Mouse (Mus musculus): Measurements from ENCODE around the gene Ttll6. TPM values are rescaled to one million over a fixed set of nuclear protein-coding genes. Genes with fewer than 3 reads are reported as not detected.
A peak's percentile ranks its signal among the peaks of the same experiment; 100 is the strongest.
"Not testable (repeated sequence)": the region's sequence is repeated elsewhere in the genome, so short reads cannot be mapped to it uniquely, and the experiment has no call there.

The Ttll6 gene
- under 1 TPM; 0.27 to 0.63 (median 0.42) TPM for total RNA-seq (2022)

DNA sequence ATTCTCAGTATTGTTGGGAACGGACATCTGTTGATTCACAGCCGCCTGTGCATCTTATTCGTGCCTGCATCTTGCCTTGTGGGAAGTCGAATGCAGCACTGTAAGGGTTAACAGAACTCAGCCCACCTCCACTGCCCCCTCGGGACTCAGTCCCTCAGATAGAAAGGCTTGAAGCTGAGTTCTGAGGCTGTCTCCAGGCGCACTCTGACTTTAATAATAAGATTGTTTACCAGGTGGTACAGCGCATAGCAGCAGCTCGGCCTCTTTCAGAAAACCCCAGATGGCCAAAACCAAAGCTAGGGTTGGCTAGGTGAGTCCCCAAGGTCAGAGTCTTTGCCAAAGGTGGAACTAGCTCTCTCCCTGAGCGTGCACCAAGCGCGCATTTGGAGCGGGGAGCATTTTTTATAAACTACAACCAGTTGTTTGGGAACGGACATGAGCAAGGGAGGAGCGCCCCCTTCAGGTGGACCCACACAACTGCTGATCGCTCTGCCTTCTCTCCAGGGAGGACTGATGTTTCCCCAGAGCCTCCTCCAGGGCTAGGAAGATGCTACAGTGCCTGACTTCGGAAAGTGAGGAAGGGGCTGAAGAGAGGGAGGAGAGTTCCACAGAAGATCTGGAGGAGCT, at the start of gene Ttll6:
Gene Ttll6, plus strand, starts transcription at position 548 of the 627 bp plus-strand sequence.
- DNase-seq (ENCODE audit: low spot score in 2 of 2): peak; percentile 13 to 37

DNA sequence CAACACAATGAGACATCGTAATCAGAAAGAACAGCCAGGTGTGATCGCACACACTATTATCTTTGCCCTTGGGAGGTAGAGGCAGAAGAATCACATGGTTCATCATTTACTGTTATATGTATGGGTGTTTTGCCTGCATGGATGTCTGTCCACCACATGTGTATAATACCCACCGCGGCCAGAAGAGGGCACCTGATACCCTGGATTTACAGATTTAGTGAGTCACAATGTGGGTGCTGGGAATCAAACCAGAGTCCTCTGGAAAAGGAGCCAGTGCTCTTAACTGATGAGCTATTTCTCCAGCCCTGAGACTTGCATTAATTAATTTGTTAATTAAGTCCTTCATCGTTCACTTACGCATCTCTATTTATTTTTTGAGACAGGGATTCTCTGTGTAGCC, 45.6 kb upstream of the Ttll6 start:
- DNase-seq (ENCODE audit: low spot score in 2 of 2): no peak

DNA sequence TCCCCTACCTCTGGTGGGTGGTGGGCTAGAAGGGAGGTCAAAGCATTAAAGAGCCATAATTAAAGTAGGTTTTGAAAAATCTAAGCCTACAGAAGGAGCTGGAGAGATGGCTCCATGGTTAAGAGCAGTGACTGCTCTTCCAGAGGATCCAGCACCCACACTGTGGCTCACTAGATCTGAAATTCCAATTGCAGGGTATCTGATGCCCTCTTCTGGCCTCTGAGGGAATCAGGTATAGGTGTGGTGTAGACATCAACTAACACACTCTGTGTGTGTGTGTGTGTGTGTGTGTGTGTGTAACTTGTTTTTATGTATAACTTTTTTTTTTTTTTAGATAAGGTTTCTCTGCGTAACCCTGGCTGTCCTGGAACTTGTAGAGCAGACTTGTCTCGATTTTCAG, 42.5 kb upstream of the Ttll6 start:
- DNase-seq (ENCODE audit: low spot score in 2 of 2): no peak

DNA sequence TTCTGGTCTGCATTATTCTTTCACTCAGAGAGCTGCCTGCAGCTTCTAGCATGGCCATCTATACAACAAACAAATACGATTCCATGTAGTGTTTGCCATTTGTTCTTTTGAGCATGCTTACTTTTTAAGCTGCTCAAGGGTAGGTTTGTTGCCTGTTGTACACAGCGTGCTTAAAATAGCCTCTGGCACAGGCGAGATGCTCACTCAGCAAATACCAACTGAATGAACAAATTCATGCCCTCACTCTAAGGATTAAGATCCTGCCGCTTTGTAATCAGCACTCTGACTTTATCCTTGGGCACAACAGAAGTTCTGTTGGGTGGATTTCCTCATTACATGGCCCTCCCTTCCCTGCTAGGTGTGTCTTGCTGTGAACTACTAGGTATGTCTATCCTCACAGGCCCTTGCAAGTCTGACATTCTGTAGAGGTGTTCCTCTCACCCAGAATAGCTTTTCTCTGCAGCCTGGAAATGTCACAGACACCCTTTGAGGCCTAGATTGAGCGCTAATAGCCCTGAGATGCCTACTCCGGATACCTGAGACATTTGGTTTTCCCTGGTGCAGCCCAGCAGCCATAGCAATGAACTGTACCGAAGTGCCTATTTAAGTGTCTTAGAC, 40.8 kb upstream of the Ttll6 start:
- DNase-seq (ENCODE audit: low spot score in 2 of 2): no peak

DNA sequence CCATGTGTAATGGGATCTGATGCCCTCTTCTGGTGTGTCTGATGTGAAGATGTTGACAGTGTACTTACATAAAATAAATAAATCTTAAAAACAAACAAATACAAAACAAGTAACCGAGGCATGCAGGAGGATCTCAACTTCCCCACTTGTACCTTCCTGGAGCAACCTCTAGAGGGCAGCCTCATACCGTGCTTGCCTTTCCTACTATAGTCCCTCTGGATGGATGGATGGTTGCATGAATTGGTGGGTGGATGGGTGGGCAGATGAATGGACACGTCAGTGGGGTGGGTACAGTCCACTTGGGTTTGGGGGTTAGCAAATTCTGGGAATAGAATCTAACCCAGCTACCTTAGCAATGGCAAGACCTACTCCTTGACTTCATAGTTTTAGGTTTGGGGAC, 40.2 kb upstream of the Ttll6 start:
- DNase-seq (ENCODE audit: low spot score in 2 of 2): peak in 1 of 2 experiments; percentile 19

DNA sequence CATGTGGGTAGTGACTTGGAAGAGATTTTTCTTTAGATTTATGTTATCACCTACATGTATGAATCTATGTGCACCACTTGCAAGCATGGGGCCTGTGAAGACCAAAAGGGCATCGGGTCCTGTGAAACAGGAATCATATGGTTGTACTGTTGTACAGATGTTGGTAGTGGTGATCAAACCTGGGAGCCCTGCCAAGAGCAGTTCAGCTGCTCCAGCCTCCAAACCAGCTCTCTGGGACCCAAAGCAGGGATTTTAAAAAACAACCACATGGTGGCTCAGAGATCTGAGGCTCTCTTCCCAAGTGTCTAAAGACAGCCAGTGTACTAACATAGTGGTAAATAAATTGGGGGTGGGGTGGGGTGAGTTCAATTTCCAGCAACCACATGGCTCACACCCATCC, 25.2 kb upstream of the Ttll6 start:
- DNase-seq (ENCODE audit: low spot score in 2 of 2): no peak

DNA sequence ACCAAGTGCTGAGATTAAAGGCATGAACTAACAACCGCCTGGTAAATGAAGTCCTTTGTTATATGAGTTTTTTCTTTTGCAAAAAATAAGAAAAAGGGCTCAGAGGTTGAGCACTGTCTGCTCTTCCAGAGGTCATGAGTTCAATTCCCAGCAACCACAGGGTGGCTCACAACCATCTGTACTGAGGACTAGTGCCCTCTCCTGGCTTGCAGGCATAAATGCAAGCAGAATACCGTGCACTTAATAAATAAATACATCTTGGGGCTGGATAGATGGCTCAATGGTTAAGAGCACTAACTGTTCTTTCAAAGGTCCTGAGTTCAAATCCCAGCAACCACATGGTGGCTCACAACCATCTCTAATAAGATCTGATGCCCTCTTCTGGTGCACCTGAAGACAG, 22.6 kb upstream of the Ttll6 start:
- DNase-seq (ENCODE audit: low spot score in 2 of 2): not testable (repeated sequence)

DNA sequence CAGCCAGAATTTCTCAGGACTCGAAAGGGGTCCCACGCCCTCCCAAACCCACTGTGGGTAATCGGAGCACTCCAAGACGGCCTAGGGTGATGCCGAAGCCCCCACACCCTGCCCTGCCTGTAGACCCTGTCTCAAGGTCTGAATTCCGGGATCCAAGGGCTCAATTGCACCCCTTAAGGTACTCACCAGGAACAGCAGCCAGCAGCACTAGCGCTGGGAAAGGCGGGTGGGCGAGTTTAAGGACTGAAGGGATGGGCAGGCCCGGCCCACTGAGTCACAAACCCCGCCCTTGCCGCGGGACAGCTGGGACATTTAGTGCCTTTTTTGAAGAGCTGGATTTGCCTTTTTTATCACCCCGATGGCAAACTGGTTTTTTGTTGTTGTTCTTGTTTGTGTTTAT, 21.8 kb upstream of the Ttll6 start, which contains the start of gene Calcoco2:
Gene Calcoco2, minus strand, starts transcription at position 214 of the 400 bp plus-strand sequence.
- no peak for DNase-seq (ENCODE audit: low spot score in 2 of 2)

DNA sequence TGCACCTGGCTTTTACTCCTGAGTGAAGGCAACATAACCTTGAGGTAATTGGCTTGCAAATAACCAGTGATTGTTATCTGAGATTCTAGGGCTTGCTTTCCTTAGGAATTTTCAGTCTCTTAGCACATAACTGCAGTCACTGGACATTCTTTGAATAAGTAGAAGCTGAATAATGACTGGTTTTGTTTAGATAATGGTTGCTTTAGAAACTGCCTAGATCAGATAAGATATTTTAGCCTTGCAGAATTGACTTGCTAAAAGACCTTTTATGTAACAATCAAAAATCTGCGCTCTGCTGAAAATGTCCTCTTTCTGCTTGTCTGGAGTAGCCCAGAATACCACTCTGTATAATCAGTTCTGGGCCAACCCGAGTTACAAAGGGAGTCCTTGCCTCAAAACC, 19.5 kb upstream of the Ttll6 start:
- no peak for DNase-seq (ENCODE audit: low spot score in 2 of 2)

DNA sequence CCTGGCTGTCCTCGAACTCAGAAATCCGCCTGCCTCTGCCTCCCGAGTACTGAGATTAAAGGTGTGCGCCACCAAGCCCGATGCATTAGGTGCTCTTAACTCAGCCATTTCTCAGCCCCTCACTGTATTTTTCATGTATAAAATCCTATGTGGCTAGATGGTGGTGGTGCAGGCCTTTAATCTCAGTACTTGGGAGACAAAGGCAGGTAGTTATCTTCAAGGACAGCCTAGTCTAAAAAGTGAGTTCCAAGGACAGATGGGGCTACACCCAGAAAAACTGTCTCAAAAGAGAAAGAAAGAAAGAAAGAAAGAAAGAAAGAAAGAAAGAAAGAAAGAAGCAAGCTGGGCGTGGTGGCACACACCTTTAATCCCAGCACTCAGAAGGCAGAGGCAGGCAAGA, 18.2 kb upstream of the Ttll6 start:
- no peak for DNase-seq (ENCODE audit: low spot score in 2 of 2)

DNA sequence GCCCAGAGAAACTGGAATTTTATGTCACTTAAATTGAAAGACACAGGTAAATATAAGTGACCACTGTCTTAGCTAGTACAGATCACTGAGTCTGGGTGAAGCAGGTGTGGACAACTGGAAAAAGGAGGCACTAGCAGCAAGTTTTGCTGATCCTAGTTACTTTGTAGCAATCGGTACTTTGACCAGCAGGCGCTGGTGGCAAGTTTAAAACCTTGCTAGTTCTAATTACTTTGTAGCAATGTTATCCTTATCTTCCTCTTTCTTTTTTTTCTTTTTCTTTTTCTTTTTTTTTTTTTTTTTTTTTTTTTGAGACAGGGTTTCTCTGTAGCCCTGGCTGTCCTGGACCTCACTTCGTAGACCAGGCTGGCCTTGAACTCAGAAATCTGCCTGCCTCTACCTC, 17.5 kb upstream of the Ttll6 start:
- DNase-seq (ENCODE audit: low spot score in 2 of 2): no peak

DNA sequence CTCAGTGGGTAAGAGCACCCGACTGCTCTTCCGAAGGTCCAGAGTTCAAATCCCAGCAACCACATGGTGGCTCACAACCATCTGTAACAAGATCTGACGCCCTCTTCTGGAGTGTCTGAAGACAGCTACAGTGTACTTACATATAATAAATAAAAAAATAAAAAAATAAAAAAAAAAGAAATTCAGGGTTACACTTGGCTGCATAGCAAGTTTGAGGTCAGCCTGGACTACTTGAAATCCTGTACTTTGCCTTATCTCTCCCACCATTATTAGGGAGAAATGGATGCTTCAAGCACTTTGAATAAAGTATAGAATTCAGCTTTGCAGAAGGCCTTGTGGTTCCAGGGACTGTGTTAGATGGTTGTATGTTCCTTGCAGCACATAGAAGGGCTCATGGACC, 16.7 kb upstream of the Ttll6 start:
- not testable (repeated sequence) for DNase-seq (ENCODE audit: low spot score in 2 of 2)

DNA sequence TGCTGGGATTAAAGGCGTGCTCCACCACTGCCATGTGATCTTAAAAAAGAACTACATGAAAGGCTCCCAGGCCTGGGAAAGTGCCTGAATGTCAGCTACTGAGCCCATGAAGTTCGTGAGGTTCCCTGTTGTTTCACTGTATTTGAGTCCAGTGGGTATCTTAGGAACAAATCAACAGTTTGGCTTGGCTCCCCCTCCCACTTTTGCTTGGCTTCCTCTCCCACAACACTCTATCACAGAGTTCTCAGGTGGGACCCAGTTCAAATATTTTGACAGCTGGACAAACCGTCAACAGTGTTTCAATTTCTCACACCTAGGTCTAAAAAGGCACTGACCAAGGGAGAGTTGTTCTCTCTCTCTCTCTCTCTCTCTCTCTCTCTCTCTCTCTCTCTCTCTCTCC, 14.2 kb upstream of the Ttll6 start:
- no peak for DNase-seq (ENCODE audit: low spot score in 2 of 2)

DNA sequence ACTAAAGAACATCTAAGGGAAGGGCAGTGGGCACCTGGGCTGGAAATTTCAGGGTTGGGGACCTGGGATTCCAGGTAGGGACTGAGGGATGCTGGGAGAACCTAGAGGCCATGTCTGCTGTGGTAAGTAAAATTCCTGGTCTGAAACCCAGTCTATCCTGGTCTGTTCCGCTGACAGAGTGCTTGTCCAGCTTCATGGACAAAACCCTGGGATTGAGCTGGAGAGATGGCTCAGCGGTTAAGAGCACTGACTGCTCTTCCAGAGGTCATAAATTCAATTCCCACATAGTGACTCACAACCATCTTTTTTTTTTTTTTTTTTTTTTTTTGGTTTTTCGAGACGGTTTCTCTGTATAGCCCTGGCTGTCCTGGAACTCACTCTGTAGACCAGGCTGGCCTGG, 10.8 kb upstream of the Ttll6 start:
- not testable (repeated sequence) for DNase-seq (ENCODE audit: low spot score in 2 of 2)

DNA sequence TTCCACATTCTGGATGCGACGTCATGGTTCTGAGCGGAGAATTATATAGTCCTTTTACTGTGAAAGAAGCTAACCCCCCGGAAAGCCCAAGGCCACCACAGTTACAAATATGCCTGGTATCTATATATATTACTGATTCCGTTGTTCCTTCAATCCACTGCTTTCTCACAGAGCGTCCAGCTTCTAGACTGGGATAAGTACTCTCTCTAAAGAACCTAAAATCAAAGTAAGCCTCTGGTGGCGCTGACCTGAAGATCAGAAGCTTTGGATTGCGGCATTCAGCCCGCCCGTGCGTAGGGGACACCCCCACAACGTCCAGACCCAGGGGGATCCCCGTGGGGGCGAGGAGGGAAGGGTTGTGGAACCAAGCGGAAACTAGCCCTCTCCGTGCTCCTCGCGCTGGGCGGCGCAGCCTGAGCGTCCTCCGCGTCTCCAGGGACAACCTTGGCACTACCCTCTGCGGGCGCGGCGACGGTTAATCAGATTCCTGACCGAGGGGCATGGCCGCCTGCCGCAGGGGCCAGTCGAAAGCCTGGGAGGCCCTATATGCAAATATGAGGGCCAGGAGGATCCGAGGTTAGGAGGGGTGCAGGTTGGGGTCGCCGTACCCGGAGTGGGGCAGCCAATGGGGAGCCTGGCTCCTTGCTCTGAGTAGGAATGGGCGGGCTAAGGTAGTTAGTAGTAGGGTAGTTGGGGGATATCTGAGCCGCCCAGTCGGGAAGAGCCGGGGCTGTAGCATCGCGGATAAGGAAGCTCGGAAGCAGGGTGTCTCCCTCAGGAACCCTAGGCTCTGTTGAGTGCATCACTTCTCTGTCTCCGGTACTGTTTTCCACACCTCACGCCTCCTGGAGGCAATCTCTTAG, 9.3 kb upstream of the Ttll6 start:
- peak in 1 of 2 experiments; percentile 3 for DNase-seq (ENCODE audit: low spot score in 2 of 2)

DNA sequence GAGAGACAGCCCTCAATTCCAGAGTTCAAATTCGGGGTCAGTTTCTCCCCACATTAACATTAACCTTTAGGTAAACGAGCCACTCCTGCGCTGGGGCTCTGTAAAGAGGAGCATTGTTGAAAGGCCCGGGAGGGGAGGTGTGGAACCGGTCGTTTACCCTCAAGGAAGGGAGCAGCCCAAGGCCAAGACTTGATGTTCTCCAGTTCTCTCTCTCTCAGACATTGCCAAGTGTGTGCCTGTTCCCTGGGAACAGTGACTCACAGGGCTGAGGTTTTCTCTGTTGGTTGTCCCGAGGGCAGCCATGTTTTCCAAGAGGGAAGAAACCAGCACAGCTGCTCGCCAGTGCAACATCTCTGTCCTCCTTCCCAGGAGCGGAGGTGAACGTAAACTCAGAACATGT, 3.0 kb upstream of the Ttll6 start:
- no peak for DNase-seq (ENCODE audit: low spot score in 2 of 2)

DNA sequence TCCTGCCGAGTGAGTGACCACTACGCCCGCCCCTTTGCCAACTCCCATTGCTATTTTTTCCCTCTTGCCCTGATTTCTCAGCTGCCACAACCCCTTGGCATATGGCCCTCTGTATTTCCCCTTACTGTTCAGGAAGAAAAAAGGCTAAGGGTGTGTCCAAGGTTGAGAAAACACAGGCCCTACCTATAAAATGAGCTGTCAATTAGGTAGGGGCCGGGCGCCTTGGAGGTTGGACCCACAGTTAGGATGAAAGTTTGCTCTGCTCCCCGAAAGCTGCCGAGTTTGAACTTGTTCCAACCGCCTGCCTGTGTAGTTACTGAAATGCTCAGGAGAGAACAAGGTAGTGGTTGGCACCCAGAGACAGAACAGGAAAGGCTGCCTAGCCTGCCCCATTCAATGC, 2.3 kb downstream of the Ttll6 start:
- DNase-seq (ENCODE audit: low spot score in 2 of 2): no peak

DNA sequence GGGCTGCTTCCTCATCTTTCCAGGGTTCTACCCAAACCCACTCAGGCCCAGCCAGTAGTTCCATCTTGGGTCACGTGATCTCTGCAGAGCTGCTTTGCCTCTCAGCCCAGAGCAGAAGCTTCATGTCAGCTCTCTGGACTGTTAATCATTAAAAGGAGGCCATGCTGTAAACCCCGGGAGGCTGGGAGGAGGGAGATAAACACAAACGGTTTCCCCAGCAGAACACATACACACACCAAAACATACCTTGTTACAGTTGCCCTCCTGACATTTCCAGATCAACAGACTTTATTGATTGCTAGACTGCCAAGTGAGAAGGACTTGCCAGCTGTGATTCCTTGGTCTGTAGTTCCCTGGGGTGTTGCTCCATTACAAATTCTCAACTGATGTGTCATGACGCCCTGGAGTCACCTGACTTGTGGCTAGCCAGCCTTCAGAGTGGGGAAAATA, 7.2 kb downstream of the Ttll6 start:
- DNase-seq (ENCODE audit: low spot score in 2 of 2): no peak

DNA sequence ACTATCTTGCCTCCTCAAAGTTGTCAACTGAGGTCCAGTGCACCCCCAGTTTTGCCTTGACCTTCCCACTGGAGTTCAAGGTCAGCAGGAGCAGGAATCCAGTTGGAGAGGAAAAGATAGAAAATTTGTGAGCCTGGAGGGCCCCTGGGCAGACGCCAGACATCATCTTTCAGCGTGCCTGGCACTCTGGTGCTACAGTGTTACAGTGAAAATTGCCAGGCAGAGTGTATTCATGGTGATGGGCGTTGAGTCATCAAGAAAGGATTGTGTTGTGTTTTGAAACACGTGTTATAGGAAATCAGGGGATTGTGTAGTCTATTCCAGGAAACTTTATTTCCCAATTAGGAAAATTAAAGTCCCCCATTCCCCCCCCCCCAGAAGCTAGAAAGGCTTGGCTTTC, 10.2 kb downstream of the Ttll6 start:
- no peak for DNase-seq (ENCODE audit: low spot score in 2 of 2)

DNA sequence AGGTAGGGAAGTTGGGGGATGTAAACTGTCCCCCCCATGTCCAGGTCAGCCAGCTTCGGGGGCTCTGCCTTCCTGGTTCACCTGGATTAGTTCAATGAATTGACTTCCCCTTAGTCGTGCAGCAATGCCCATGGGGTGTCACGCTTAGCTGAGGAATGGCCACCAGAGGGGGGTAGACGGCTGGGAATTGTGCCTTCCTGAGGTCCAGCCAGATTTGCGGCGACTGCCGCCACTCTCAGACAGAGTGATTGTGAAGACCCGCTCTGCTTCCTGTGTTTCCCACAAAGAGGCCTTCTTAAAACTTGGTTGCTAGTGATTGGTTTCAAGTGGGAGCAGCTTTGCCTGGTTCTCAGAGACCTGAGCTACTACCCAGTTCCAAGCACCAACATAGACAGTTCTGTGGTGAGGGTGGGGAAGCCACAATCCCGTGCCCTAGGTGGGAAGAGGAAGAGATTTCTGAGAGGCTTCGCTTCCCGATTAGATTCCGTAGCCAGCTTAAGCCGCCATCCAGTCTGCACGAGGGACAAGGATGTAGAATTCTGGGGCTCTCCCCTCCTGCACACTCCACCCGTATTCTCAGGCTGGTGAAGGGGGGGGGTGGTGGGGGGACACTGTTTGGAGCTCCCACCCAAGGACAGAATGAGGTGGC, 12.2 kb downstream of the Ttll6 start:
- DNase-seq (ENCODE audit: low spot score in 2 of 2): peak in 1 of 2 experiments; percentile 62

DNA sequence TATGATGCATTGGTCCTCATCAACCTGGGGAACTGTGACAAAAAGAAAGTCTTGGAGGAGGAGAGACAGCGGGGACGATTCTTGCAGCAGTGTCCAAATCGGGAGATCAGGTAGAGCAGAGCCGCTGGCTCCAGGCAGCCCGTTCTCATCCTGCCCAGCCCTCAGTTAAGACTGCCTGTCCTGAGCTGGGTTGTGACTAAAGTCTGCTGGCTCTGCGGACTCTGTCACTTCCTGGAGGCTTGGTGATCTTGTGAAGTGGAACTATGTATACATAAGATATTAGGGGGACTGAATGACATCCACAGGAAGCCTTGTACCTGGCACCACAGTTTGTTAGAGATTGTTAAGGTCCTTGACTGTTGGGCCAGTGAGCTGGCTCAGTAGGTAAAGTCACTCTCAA, 13.9 kb downstream of the Ttll6 start:
- no peak for DNase-seq (ENCODE audit: low spot score in 2 of 2)

DNA sequence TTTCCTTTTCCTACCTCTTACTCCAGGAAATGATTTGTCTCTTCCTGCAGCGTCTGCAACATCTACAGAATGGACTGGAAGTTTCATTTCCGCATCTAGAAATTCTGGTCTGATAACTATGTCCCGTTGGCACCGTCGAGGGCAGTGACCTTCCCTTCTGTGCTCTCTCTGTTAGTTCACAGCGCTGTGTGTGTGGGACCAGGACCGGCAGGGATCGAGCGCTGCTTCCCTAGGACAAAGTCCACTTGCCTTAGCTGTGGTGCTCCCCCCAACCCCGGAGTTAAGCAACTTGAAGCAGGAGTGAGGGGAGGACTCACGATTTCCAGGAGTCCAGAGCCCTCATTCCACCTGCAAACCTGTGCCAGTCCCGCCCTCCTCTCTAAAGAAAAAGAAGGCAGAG, 31.2 kb downstream of the Ttll6 start:
- DNase-seq (ENCODE audit: low spot score in 2 of 2): no peak
